Mouse (Mus musculus) gastrocnemius, postnatal 36 days (tissue): ENCODE data around the gene Cep152. TPM values are rescaled to one million over a fixed set of nuclear protein-coding genes. Genes with fewer than 3 reads are reported as not detected.

ENCODE experiments used
- total RNA-seq, 2 experiments: library from RNA; stranded (reverse); gene quantifications; 2 replicates each; pipeline ENCODE4 v1.2.3; 2021

Cep152 gene
- total RNA-seq, 2 experiments from 2014 or later = 0.99 to 1.2 TPM

Other genes with a start within 250 kb of the Cep152 start
- under 1 TPM in 1 of 2 experiments, not detected in 1; 0.10 TPM for gene Gm9913, start 120.0 kb downstream of the Cep152 start, total RNA-seq
- 10 to 100 TPM; 58.1 to 62.0 TPM for gene Fbn1, start 117.1 kb downstream of the Cep152 start, total RNA-seq
- 10 to 100 TPM; 23.0 to 27.9 TPM for gene Eid1, start 48.0 kb upstream of the Cep152 start, total RNA-seq
- 1 to 10 TPM in 1 of 2 experiments, under 1 TPM in 1; 0.61 to 1.3 TPM for gene Shc4, start 99.0 kb upstream of the Cep152 start, total RNA-seq
- 10 to 100 TPM; 14.2 to 14.9 TPM for gene Secisbp2l, start 157.8 kb upstream of the Cep152 start, total RNA-seq
- gene Galk2, start 234.0 kb upstream of the Cep152 start, total RNA-seq = 1 to 10 TPM; 3.3 to 4.0 TPM
- 10 to 100 TPM; 91.5 to 97.9 TPM for gene Cops2, start 234.0 kb upstream of the Cep152 start, total RNA-seq